Mouse (Mus musculus): ENCODE results near the gene Cttnbp2.

Gene Cttnbp2

DNA sequence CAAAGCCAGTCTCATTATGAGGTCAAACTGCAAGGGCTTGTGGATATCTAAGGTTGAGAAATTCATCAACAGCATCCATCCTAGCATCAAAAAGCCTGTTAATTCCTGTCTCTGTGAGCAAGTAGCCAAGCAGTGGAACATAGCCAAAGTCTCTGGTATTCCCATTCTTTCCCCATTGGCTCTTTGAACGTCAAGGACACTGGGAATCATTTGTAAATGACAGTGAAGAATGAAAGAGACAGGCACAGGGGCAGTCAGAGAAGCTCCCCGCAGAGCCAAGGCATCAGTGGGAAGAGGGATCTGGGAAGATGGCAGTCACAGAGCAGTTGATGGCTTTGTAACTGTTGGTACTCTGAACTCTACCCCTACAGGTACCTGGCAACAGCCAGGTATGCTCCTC is 46.9 kb downstream of the Cttnbp2 start:
- DNase-seq (ENCODE audit: low spot score) = no peak

GRCm38 (mm10) chr6:18466227-18466626 is 48.4 kb downstream of the Cttnbp2 start:
- no peak for DNase-seq (ENCODE audit: low spot score)

DNA sequence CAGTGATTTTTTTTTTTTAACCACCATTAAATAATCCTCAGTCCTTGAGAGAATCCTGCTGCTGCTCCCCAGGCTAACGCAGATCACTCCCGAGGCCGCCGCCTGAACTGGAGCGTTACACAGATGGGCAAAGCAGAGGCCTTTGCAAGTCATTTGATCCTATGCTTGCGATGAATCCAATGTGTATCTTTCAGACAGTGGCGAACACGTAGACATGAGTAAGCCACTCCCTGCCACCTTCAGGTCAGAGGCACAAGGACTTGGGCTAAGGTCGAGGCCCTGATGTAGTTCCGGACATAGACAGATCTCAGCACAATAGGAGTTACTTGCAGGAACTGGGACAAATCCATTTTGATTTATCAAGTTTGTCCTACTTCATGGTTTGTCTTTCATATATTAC is 49.0 kb downstream of the Cttnbp2 start:
- no peak for DNase-seq (ENCODE audit: low spot score)

- DNase-seq (ENCODE audit: low spot score) = no peak
Observed at GRCm38 (mm10) chr6:18459657-18460056, 55.0 kb downstream of the Cttnbp2 start.

DNA sequence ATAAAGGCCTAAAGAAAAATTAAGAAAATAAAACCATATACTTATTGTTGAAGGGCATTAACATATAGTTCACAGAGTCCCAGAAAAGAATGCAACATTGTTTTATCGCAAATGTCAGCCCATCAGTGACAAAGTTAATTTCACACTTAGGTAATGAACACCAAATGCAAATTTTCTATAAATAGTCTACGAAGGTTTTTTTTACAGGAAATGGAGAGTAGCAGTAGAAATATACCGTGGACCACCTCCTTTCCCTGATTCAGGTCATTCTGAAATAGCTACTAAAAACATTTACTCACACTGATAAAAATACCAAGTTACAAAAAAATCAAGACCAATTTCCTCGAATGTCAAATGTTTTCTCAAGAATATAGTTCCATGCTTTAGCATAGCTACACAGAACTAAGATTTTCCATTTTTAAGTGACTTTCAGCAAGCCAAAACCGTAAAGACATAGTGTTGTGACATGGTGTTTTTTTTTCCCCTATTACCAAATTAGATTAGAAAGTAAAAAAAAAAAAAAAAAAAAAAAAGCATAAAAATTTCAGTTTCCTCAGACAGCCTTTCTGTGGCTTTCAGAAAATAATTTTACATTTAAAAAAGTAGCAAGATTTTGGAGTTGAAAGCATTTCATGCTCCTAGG is 64.0 kb downstream of the Cttnbp2 start:
- DNase-seq (ENCODE audit: low spot score) = no peak

GRCm38 (mm10) chr6:18448078-18448477 is 66.6 kb downstream of the Cttnbp2 start:
- peak; percentile 14 for DNase-seq (ENCODE audit: low spot score)

DNA sequence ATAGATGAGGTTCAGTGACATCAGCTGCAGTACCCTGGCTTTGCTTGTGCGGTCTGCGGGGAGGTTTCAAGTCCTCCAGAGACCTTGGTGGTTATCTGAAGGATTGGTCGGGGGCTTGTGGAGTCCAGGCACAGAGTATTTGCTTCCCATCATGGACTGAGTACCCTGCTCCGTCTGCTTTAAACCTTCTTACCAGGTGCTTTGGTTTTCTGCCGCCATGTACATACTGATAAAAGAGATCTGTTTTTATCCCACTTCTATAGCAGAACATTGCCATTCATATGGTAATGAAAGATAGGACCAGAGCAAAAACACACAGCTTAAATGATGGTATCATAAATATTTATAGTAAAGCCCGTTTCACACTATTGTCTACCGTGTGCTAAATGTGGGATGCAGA is 67.7 kb downstream of the Cttnbp2 start:
- no peak for DNase-seq (ENCODE audit: low spot score)

DNA sequence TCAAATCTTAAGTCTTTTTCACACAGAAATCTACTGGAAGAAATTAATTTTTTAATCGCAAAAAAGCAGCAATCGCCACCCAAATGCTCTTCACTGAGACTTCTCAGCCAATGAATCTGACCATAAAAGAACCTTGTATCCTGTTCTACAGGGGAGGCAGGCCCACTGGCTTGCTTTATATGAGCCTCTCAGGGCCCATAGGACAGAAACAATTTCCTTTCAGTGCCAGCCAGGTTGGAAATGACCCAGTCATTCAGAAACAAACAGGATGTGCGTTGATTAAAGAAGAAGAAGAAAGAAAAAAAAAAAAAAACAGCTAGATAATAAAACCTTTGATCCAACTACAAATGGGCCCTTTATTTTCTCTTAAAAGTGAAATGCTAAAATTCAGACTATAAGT is 68.3 kb downstream of the Cttnbp2 start:
- DNase-seq (ENCODE audit: low spot score) = no peak

DNA sequence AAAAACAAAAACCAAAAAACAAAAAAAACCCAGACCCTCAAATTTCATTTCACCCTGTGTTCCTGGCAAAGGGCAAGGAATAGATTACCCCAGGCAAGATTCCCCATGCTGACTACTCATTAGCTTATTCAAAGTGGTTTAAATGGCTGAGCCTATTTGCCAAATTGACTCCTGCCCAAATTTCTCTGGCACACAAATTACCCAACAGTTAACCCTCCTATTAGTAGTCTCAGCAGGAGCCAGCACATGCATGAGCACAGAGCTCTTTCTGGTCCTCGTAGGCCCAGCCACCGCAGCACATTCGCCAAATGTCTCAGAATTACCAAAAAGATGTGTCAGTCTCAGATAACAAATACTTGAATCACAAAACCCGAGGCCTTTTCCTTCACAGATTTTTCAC is 68.9 kb downstream of the Cttnbp2 start:
- DNase-seq (ENCODE audit: low spot score) = peak; percentile 73

- no peak for DNase-seq (ENCODE audit: low spot score)
Observed at GRCm38 (mm10) chr6:18442303-18442702, 72.3 kb downstream of the Cttnbp2 start.

DNA sequence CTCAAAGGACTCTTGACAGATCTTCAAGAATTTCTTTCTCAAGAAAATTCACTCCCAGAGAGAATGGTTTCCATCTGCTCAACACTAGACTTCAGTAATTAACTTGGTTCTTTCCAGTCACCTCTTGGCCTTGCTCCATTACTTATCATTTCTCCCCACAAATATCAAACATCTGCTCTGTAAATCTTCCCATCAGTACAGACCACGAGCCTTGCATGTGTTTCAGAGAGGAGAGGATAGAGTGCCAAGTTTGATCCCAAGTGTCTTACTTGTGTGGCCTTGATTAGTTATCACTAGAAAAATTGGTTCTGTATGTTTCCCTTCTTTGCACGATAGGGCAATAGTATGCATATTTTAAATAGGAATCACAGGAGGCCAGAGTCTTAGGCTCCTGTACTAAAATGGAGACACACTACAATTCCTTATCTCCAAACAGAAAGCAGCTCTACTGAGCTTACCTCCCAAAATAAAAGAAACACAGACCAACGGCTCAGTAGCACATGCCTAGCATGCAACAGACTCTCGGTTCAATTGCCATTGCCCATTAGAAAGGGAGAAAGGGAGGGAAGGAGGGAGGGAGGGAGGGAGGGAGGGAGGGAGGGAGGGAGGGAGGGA is 73.6 kb downstream of the Cttnbp2 start:
- no peak for DNase-seq (ENCODE audit: low spot score)

- DNase-seq (ENCODE audit: low spot score) = no peak
Observed at GRCm38 (mm10) chr6:18436127-18436812, 78.4 kb downstream of the Cttnbp2 start.

DNA sequence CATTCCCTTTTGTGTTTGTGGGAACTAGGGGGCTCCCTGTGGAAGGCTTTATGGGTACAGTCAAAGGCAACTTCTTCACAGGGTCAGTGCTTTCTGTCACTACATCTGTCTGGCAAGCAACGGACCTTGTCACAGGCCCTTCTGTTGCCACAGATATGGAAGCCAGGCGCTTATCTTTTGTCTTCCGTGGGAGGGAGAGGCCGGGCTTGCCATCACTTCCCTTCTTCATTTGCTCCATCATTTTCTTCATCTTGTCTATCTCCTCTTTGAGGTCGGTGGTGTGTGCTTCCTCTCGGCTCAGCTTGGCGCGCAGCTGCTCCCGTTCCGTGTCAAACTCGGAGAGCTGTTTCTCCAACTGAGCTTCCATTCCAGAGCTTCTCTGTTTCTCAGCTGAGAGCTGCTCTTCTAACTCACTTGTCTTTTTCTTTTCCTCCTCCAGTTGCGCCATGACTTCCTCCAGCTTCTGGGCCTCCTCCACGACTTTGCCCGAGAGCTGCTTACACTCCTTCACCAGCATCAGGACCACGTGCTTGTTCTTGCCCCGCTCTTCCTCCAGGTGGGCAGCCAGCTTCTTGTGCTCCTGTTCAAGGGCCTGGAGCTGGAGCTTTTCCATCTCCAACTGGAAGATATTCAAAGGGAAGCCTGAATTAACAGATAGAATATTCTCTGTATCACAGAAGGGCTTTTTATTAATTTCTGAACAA is 79.7 kb downstream of the Cttnbp2 start:
- DNase-seq (ENCODE audit: low spot score) = no peak

DNA sequence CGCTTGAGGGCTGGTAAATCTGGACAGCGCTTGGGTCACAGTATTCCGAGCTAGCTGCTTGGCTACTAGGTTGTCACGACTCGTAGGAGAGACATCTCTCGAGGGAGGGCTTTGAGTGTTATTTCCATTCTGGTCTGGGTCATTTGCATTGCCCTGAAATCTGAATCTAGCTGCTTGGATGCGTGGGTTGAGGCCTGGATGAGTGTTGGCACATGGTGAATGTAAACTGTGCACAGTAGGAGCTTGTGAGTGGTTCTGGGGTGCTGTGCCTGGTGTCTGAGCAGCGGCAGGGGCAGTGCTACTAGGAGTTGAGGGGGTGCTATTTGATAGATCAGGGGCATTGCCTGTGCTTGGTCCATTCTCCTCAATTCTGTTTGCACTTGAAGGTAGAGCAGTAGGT is 80.3 kb downstream of the Cttnbp2 start:
- DNase-seq (ENCODE audit: low spot score) = no peak

DNA sequence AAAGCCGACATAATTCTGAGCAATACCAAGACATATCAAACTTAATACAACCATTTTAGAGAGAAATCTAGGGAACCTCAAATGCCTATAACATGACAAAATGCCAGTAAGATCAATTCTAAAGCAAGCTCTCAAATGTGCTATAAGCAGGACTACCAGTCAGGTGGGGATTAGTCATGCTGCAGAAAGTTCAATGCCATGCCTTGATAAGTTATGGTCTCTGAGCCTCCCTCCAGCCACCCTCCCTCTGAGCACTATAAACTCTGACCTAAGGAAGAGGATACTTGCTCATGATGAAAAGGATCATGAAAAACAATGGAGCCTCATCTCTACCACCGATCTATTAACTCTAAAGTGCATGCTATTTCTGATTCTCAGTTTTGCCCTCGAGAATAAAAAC is 82.3 kb downstream of the Cttnbp2 start:
- no peak for DNase-seq (ENCODE audit: low spot score)

GRCm38 (mm10) chr6:18431891-18432290 is 82.8 kb downstream of the Cttnbp2 start:
- no peak for DNase-seq (ENCODE audit: low spot score)

- no peak for DNase-seq (ENCODE audit: low spot score)
Observed at GRCm38 (mm10) chr6:18430062-18430461, 84.6 kb downstream of the Cttnbp2 start.

GRCm38 (mm10) chr6:18424822-18425221 is 89.8 kb downstream of the Cttnbp2 start:
- DNase-seq (ENCODE audit: low spot score) = no peak

DNA sequence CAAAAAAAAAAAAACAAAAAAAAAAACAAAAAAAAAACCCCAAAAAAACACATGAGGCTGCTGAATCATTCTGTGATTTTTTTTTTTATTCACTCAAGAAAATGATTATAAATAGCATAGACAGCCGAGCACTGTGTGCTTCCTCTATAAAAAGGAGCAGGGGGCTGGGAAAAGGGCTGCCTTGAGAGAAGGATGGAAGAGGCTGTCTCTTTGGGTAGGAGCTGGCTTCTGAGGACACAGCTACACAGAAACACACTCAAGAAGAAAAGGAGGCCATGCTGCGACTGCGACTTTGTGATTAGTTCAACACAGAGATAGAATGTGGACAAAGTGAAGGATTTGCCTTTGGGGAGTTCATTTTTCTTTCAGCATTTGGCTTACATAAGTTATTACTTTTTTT is 90.3 kb downstream of the Cttnbp2 start:
- DNase-seq (ENCODE audit: low spot score) = no peak

GRCm38 (mm10) chr6:18423112-18423511 is 91.5 kb downstream of the Cttnbp2 start:
- DNase-seq (ENCODE audit: low spot score) = no peak

DNA sequence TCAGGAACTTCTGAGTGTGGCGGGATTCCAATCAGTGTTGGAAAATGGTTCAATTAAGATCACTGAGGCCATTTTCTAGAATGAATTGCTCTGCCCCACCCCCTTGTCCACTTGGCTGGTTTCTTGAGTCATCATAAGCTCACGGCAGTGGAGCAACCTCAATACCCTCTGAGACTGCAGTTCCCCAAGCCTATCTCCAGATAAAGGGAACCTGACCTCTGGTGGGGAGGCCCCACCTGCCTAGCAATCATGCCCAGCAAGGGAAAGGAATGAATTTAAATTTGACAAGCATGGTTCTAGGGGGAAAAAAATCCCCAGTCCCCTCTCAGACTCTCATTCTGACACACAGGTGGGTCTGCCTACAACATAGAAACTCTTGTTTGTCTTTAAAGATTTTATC is 93.1 kb downstream of the Cttnbp2 start:
- DNase-seq (ENCODE audit: low spot score) = no peak

DNA sequence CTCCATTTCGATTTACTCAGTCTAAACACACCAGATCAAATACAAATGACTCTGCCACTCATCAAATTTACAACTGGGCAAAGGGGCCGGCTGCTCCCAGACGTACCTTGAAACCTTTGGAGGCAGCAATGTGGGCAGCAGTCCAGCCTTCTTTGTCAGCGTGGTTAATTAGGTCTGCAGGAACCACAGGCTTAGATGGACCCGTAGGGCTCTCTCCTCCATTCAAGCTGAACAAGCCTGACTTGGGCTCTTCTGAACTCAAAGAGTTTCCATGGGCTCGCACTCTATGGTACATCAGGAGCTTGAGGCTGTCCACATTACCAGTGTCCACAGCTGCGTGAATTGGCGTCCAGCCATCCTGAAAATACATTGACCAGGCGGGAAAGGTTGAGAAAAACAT is 94.0 kb downstream of the Cttnbp2 start:
- no peak for DNase-seq (ENCODE audit: low spot score)

- no peak for DNase-seq (ENCODE audit: low spot score)
Observed at GRCm38 (mm10) chr6:18417866-18418454, 96.7 kb downstream of the Cttnbp2 start.
